In genomic region chr16:23108943-23109342, GRCm38 (mm10) we compare ENCODE assay signal across 9 mouse cellular contexts. TPM values are rescaled to one million over a fixed set of nuclear protein-coding genes. Genes with fewer than 3 reads are reported as not detected.
A peak's percentile ranks its signal among the peaks of the same experiment; 100 is the strongest.
DNase-seq lines count a peak whose midpoint lies in the region; ATAC-seq lines count a peak whose summit lies in the region.
"Had no signal": no experiment of that assay in that cellular context is flagged by ENCODE, and none has a peak within 500 bp of the region (broad histone marks: within the 10 kb centered on the region; RNA-seq: fewer than 3 reads in every experiment).

No protein-coding gene starts in this region.

- peak overlapping the region; percentile 96 for H3K4me2 ChIP-seq in heart, embryonic 14.5 days (ENCODE audit: low read length)
- peak overlapping the region; percentile 80 for H3K4me2 ChIP-seq in midbrain, embryonic 11.5 days

- 3% methylated on average over 5 of the region's 5 CpGs for WGBS in heart, embryonic 14.5 days
- 9% methylated on average over 5 of the region's 5 CpGs for WGBS in hindbrain, embryonic 10.5 days
- 6% methylated on average over 5 of the region's 5 CpGs for WGBS in midbrain, embryonic 11.5 days

- ATAC-seq in heart, embryonic 14.5 days (ENCODE audit: insufficient number of reproducible peaks, insufficient read depth, low FRiP score, low read depth): no peak
- no peak for ATAC-seq in midbrain, embryonic 11.5 days (ENCODE audit: low FRiP score)

- peak overlapping the region; percentile 99 for H3K9ac ChIP-seq in heart, embryonic 14.5 days (ENCODE audit: low read length)
- peak overlapping the region; percentile 100 for H3K9ac ChIP-seq in midbrain, embryonic 11.5 days (ENCODE audit: low read length)

- H3K27ac ChIP-seq in heart, embryonic 14.5 days (replicated peaks in 1 of 2; ENCODE audit: control insufficient read depth in 1 of 2, insufficient read depth in 1 of 2, low read depth in 2 of 2, low read length in 2 of 2): peak overlapping the region in 1 of 2 experiments; percentile 99; a peak in 2 of 4 replicates
- H3K27ac ChIP-seq in hindbrain, embryonic 10.5 days: peak overlapping the region; percentile 99
- no peak overlapping the region for H3K27ac ChIP-seq in midbrain, embryonic 11.5 days (ENCODE audit: low read depth, low read length)

- intact Hi-C loops in heart, postnatal 36 days (cut with DNase I): loop anchor here (5.0 kb wide), 2 partner anchors 252 to 842 kb away; partner anchors contain the start of genes Dnajb11, Tbccd1 and Tra2b

- H3K27me3 ChIP-seq in heart, embryonic 14.5 days (ENCODE audit: control insufficient read depth, insufficient read depth, low read length): no peaks in the 10 kb centered on the region
- H3K27me3 ChIP-seq in hindbrain, embryonic 10.5 days (ENCODE audit: insufficient read depth, poor library complexity, severe bottlenecking): no peaks in the 10 kb centered on the region
- H3K27me3 ChIP-seq in midbrain, embryonic 11.5 days (ENCODE audit: control insufficient read depth, insufficient read depth, low read length): no peaks in the 10 kb centered on the region

- H3K9me3 ChIP-seq in heart, embryonic 14.5 days (ENCODE audit: control insufficient read depth, low read length): no peaks in the 10 kb centered on the region
- H3K9me3 ChIP-seq in hindbrain, embryonic 10.5 days: no peaks in the 10 kb centered on the region
- H3K9me3 ChIP-seq in midbrain, embryonic 11.5 days (ENCODE audit: control insufficient read depth, low read length): no peaks in the 10 kb centered on the region

- no peak for DNase-seq in heart, postnatal 36 days
- peak; percentile 20 for DNase-seq in NIH3T3 (ENCODE audit: low read depth)
- no peak for DNase-seq in hindbrain, embryonic 10.5 days (ENCODE audit: low spot score)
- peak; percentile 81 for DNase-seq in midbrain, embryonic 11.5 days (ENCODE audit: low spot score, missing footprints)
- no peak for DNase-seq in adrenal gland, postnatal 14 days
- DNase-seq in right cerebral cortex, postnatal 4 days: no peak
- no peak for DNase-seq in spleen, adult 12 weeks (ENCODE audit: low spot score)
- DNase-seq: spleen, adult 18-20 months had no signal

- H3K36me3 ChIP-seq in heart, embryonic 14.5 days (ENCODE audit: control insufficient read depth, insufficient read depth, low read length): peaks cover 54% of the 10 kb centered on the region
- H3K36me3 ChIP-seq in hindbrain, embryonic 10.5 days: peaks cover 56% of the 10 kb centered on the region
- H3K36me3 ChIP-seq in midbrain, embryonic 11.5 days (ENCODE audit: control insufficient read depth, insufficient read depth, low read length): peaks cover 27% of the 10 kb centered on the region

- peak overlapping the region; percentile 84 to 98; a peak in 3 of 4 replicates for H3K4me3 ChIP-seq in heart, embryonic 14.5 days (ENCODE audit: control insufficient read depth in 1 of 2, insufficient read depth in 1 of 2, low read depth in 1 of 2, low read length in 2 of 2)
- peak overlapping the region; percentile 98 for H3K4me3 ChIP-seq in hindbrain, embryonic 10.5 days
- H3K4me3 ChIP-seq in midbrain, embryonic 11.5 days (ENCODE audit: low read depth, low read length): peak overlapping the region; percentile 83

- H3K4me1 ChIP-seq in heart, embryonic 14.5 days (ENCODE audit: control insufficient read depth in 2 of 2, insufficient read depth in 2 of 2, low read length in 2 of 2): peaks cover 0 to 19% of the 10 kb centered on the region in 2 experiments; a peak in 2 of 4 replicates
- peaks cover 21% of the 10 kb centered on the region for H3K4me1 ChIP-seq in hindbrain, embryonic 10.5 days (replicated peaks)
- peaks cover 18% of the 10 kb centered on the region for H3K4me1 ChIP-seq in midbrain, embryonic 11.5 days (ENCODE audit: control insufficient read depth, insufficient read depth, low read length)

RNA-seq across cellular contexts. Expression of gene Eif4a2, which starts 1.7 kb away (rescaled TPM):
- polyA plus RNA-seq in heart, embryonic 14.5 days (2014; fragmentation: Nextera tagmentation; extraction: Ambion mirVana): 174 and 182 TPM in 2 replicates
- total RNA-seq in heart, postnatal 36 days (2021): 100 to 1,000 TPM; 379 to 387 TPM
- polyA plus RNA-seq in hindbrain, embryonic 10.5 days (2016; fragmentation: Nextera tagmentation; extraction: Ambion mirVana): 133 and 157 TPM in 2 replicates
- polyA plus RNA-seq in midbrain, embryonic 11.5 days (2014; fragmentation: Nextera tagmentation; extraction: Ambion mirVana): 210 and 232 TPM in 2 replicates
- total RNA-seq in adrenal gland, postnatal 14 days (2021): 360 and 379 TPM in 2 replicates

RNA-seq across cellular contexts. Expression of gene Rfc4, which starts 18.6 kb away (rescaled TPM):
- 84.8 and 86.4 TPM in 2 replicates for polyA plus RNA-seq in heart, embryonic 14.5 days (2014; fragmentation: Nextera tagmentation; extraction: Ambion mirVana)
- total RNA-seq in heart, postnatal 36 days (2021): 1 to 10 TPM; 5.7 to 7.2 TPM
- 190 and 227 TPM in 2 replicates for polyA plus RNA-seq in hindbrain, embryonic 10.5 days (2016; fragmentation: Nextera tagmentation; extraction: Ambion mirVana)
- polyA plus RNA-seq in midbrain, embryonic 11.5 days (2014; fragmentation: Nextera tagmentation; extraction: Ambion mirVana): 237 and 249 TPM in 2 replicates
- 14.5 and 15.2 TPM in 2 replicates for total RNA-seq in adrenal gland, postnatal 14 days (2021)

RNA-seq across cellular contexts. Expression of gene Adipoq, which starts 37.4 kb away (rescaled TPM):
- 0.15 TPM in 1 of 2 replicates, not detected in the other for polyA plus RNA-seq in heart, embryonic 14.5 days (2014; fragmentation: Nextera tagmentation; extraction: Ambion mirVana)
- total RNA-seq in heart, postnatal 36 days (2021): 10 to 100 TPM in 1 of 2 experiments, 1 to 10 TPM in 1; 3.7 to 11.8 TPM
- polyA plus RNA-seq in hindbrain, embryonic 10.5 days (2016; fragmentation: Nextera tagmentation; extraction: Ambion mirVana): not detected in 2 replicates
- polyA plus RNA-seq in midbrain, embryonic 11.5 days (2014; fragmentation: Nextera tagmentation; extraction: Ambion mirVana): 0.22 TPM in 1 of 2 replicates, not detected in the other
- 317 and 319 TPM in 2 replicates for total RNA-seq in adrenal gland, postnatal 14 days (2021)

RNA-seq across cellular contexts. Expression of gene Kng1, which starts 51.3 kb away (rescaled TPM):
- polyA plus RNA-seq in heart, embryonic 14.5 days (2014; fragmentation: Nextera tagmentation; extraction: Ambion mirVana): 0.36 TPM in 1 of 2 replicates, not detected in the other
- total RNA-seq in heart, postnatal 36 days (2021): not detected
- polyA plus RNA-seq in hindbrain, embryonic 10.5 days (2016; fragmentation: Nextera tagmentation; extraction: Ambion mirVana): not detected in 2 replicates
- polyA plus RNA-seq in midbrain, embryonic 11.5 days (2014; fragmentation: Nextera tagmentation; extraction: Ambion mirVana): not detected in 2 replicates
- total RNA-seq in adrenal gland, postnatal 14 days (2021): 13.1 and 215 TPM in 2 replicates

Comparison
In these comparisons a context has a peak if more than half of its experiments do, and no peak if none do; other contexts are left out.
1. DNase-seq: peak in NIH3T3 (single experiment) and midbrain, embryonic 11.5 days (single experiment); none in heart, postnatal 36 days (0 of 2), hindbrain, embryonic 10.5 days (single experiment), adrenal gland, postnatal 14 days (single experiment), right cerebral cortex, postnatal 4 days (single experiment) and spleen, adult 12 weeks (single experiment).
2. Peak in every context shown above with its lines, with median percentiles within 50 percentile points of each other: H3K4me3 ChIP-seq.